Mouse (Mus musculus): ENCODE measurements around the gene Piwil1.

Piwil1 gene

DNA sequence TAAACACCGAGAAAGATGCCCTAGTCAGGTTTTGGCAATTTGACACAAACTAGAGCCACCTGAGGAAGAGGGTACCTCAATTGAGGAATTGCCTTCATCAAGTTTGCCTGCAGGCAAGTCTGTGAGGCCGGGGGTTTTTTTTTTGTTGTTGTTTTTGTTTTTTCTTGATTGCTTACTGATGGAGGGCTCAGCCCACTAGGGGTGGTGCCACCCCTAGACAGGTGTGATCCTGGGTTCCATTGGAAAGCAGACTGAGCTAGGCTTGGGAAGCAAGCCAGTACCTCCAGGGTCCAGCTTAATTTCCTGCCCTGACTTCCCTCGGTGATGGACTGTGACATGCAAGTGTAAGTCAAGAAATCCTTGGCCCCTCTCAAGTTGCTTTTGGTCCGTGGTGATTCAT is at the start of gene Piwil1:
TSS of gene Piwil1 (plus strand) at position 301 of the 400 bp plus-strand sequence.
- no peak for DNase-seq (ENCODE audit: low read depth, low spot score)

GRCm38 (mm10) chr5:128656496-128657135 is 45.7 kb upstream of the Piwil1 start:
- DNase-seq (ENCODE audit: low read depth, low spot score) = no peak

DNA sequence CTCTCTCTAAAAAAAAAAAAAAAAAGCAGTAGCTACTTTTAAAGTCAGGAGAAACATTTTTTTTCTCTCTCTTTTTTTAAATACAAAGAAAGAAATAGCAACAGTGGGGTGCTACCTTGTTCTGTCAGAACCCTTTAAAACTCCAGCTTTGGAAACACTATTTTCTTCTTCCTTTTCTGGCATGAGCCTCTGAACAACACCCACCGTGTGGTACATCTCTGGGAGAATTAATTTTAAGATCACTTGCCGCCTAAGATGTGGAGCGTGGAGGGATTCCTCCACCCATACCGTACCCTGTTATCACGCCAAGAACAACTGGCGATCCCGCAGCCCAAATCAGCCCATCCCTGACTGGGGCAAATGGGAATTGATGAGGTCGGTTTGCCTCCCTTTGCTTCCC is 42.2 kb upstream of the Piwil1 start:
- DNase-seq (ENCODE audit: low read depth, low spot score) = no peak

GRCm38 (mm10) chr5:128662881-128663280 is 39.4 kb upstream of the Piwil1 start:
- no peak for DNase-seq (ENCODE audit: low read depth, low spot score)

GRCm38 (mm10) chr5:128663976-128664375 is 38.3 kb upstream of the Piwil1 start:
- no peak for DNase-seq (ENCODE audit: low read depth, low spot score)

GRCm38 (mm10) chr5:128665045-128665444 is 37.3 kb upstream of the Piwil1 start:
- DNase-seq (ENCODE audit: low read depth, low spot score) = no peak

DNA sequence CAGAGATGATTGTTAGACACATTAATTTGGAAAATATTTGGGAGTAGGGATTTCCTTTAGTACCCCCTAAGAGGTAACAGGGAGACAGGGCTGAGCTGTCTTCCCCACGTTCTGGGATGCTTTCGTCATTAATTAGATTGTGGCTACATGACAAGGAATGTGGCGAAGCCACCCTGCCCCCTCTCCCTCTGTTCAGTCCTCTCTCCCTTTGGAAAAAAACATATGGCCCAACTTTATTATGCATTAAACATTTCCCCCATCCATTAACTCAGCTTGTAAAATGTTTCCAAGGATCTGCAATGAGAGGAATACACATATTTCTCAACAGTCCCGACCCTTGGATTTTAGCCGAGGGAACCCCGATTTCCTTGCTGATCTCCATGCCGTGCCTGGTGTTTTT is 35.0 kb upstream of the Piwil1 start:
- DNase-seq (ENCODE audit: low read depth, low spot score) = no peak

- no peak for DNase-seq (ENCODE audit: low read depth, low spot score)
Measured at GRCm38 (mm10) chr5:128674124-128674523, 28.2 kb upstream of the Piwil1 start.

GRCm38 (mm10) chr5:128677373-128677772 is 25.0 kb upstream of the Piwil1 start:
- DNase-seq (ENCODE audit: low read depth, low spot score) = no peak

- no peak for DNase-seq (ENCODE audit: low read depth, low spot score)
Measured at GRCm38 (mm10) chr5:128677861-128678260, 24.5 kb upstream of the Piwil1 start.

DNA sequence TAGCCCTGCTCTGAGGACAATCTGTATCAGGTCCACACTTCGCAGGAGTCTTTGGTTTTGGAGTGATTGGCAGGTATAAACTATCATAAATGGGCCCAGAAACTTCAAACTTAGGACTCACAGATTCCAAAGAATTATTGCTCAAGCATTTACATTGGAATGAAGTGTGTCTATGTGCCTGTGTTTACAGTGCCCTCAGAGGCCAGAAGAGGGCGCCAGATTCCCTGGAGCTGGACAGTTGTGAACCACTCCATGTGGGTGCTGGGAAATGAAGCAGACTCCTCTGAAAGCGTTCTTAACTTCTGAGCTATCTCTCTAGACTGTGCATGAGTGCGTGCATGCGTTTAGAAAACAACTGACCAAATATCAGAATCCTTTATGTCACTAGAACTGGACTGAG is 20.9 kb upstream of the Piwil1 start:
- DNase-seq (ENCODE audit: low read depth, low spot score) = no peak

GRCm38 (mm10) chr5:128684192-128684591 is 18.1 kb upstream of the Piwil1 start:
- no peak for DNase-seq (ENCODE audit: low read depth, low spot score)

DNA sequence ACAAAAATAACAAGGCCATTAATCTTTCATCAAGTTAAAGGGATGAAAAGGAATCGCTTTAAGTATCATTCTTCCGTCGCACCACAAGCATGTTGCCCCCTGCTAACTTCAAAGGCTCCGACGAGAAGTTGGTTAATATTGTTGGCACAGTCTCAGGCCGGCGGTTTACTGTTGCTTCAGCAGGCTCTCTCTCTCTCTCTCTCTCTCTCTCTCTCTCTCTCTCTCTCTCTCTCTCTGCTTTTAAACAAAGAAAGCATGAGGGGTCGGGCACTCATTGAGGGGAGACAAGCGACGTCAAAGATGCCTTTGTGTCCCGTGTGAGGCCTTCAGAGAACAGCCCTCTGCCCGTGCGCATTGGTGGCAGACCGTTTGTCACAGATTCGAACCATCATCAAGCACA is 17.7 kb upstream of the Piwil1 start:
- DNase-seq (ENCODE audit: low read depth, low spot score) = no peak

DNA sequence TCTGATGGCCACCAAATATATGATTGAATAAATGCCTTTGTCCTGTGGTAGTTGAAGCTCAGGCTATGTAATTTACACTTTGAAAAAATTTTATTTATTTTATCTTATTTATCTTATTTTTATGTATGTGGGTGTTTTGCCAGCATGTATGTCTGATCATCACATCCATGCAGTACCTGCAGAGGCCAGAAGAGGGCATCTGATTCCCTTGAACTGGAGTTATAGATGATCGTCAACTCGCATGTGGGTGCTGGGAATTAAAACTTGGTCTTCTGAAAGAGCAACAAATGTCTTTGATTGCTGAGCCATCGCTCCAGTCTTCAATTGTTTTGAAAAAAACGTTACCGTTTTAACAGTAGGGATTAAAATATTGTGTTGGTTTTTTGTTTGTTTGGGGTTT is 15.2 kb upstream of the Piwil1 start:
- no peak for DNase-seq (ENCODE audit: low read depth, low spot score)

GRCm38 (mm10) chr5:128694107-128694506 is 8.2 kb upstream of the Piwil1 start:
- no peak for DNase-seq (ENCODE audit: low read depth, low spot score)

GRCm38 (mm10) chr5:128694611-128695325 is 7.6 kb upstream of the Piwil1 start:
- no peak for DNase-seq (ENCODE audit: low read depth, low spot score)

DNA sequence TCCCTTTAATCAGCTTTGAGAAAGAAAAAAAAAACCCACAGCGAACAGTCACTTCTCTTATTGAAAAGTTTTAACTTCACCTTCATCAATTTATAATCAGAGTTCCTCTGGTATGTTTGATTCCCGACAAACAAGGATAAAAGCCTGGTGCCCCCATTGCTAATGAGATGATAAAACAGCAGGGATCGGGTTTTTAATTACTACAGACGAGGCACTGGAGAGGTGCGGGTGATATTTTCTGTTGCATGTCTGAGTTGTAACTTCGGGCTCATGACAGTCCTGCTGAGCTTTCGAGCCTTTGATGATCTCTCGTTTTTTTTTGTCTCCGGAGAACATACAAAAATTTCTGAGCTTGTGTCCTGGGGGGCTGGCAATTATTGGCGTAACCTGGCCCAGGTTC is 5.5 kb upstream of the Piwil1 start:
- DNase-seq (ENCODE audit: low read depth, low spot score) = no peak

DNA sequence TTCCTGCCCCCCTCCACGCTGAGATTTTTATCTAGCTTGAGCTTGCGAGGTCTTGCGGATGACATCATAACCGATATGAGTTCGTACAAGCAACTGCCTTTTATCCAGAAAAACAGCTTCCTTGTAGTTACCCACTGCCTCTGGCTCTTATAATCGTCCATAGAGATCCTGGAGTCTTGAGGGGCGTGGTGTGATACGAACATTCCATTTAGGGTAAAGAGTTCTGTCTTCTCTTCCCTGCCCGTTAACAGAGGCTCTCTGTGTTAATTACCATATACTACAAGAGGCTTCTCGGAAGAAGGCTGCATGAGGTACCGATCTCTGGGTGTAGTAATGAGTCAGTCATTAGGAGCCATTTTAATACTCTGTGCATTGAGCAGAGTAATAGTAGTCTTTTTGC is 1.6 kb upstream of the Piwil1 start:
- DNase-seq (ENCODE audit: low read depth, low spot score) = no peak

GRCm38 (mm10) chr5:128703688-128704087 is 1.4 kb downstream of the Piwil1 start:
- no peak for DNase-seq (ENCODE audit: low read depth, low spot score)

- no peak for DNase-seq (ENCODE audit: low read depth, low spot score)
Measured at GRCm38 (mm10) chr5:128704134-128704904, 2.0 kb downstream of the Piwil1 start.

DNA sequence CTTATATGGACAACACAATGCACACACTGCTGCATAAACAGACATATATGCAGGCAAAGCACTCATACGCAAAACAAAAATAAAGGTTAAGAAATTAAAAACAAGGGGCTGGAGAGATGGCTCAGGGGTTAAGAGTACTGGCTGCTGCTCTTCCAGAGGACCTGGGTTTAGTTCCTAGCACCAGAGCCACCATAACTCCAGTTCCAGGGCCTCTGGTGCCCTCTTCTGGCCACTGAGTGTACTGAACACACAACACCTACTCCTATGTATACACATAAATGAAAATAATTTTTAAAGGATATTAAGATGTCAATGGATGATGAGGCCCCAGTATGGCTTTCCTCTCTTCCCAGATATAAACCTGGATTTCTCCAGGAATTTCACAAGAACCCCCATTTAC is 4.1 kb downstream of the Piwil1 start:
- no peak for DNase-seq (ENCODE audit: low read depth, low spot score)

DNA sequence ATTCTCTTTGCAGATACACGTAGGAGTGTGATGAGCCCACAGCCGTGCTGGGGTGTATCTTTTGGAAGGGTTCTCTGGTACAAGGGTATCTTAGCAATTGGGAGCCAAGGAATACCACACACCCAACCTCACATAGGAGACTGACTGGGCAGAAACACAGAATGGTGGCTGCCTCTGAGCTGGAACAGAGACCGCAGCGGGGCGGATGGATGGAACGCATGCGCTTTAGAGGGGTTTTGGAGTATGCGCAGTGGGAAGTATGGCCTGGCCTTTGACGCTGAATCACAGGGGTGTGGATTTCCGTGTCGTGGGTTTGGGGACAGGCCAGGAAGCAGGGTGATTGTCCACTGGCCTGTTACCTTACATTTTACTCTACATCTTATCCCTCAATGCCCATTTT is 4.9 kb downstream of the Piwil1 start:
- DNase-seq (ENCODE audit: low read depth, low spot score) = no peak

DNA sequence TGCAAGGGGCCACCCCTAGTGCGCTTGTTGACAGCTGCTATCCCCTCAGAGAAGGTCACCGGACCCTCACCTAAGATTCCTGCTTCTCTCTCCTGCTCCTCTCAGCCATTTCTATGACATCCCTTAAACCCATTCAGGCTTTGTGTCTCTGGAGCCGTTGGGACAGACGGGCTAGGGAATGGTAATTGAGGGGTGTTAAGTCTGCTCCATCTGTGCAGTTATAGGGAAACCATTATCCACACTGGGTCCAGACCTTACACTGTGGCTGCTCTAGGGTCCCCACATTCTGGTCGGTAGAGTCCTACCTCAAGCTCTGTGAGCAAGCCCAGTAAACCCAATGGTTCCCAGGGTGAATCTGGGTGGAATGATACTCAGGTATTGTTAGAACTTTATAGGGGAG is 6.6 kb downstream of the Piwil1 start:
- no peak for DNase-seq (ENCODE audit: low read depth, low spot score)
